Mouse (Mus musculus) lung, postnatal 0 days (tissue): ENCODE measurements at regions not wholly inside any gene's neighbourhood (a gene's known extent, or its start where the extent isn't known, plus 50 kb on each side); places are given as distances from the start of the nearest gene placed in this dataset.

Experiments used
- CTCF ChIP-seq: IDR thresholded peaks from 2 replicates; pipeline ENCODE4 v1.5.1; 2016; ENCODE audit warnings: antibody characterized with exemption, mild to moderate bottlenecking
- EP300 ChIP-seq: IDR thresholded peaks from 2 replicates; pipeline ENCODE4 v1.6.1; 2016; ENCODE audit warnings: antibody characterized with exemption, mild to moderate bottlenecking, control low read depth

DNA sequence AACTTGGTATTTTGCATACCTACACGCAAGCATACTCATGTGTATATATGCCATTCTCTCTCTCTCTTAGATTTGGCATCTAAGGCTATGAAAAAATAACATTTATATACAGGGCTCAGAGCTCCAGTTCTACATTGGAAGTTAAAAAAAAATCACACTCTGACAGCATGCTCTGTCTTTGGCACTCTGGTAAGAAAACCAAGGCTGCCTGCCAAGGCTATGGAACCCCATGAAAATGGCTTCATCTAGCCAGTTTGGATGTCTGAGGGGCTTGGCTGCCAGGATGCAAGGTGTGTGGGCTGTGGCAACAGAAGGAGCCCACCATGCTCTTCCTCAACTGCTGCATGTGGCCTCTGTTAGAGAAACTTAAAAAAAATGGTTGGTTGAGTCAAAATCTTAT is 83.5 kb downstream of the Cct8l1 start:
- TF ChIP-seq CTCF (no peak), EP300 (no peak)
